ENCODE assay signal across 8 mouse cellular contexts in genomic region chr4:132532496-132532895, GRCm38 (mm10). TPM values are rescaled to one million over a fixed set of nuclear protein-coding genes. Genes with fewer than 3 reads are reported as not detected.
DNase-seq lines count a peak whose midpoint lies in the region; ATAC-seq and TF ChIP-seq lines count a peak whose summit lies in the region.

No protein-coding gene starts in this region.

- peak overlapping the region; percentile 65 for H3K4me2 ChIP-seq in embryonic facial prominence, embryonic 12.5 days (replicated peaks)
- peak overlapping the region; percentile 82 for H3K4me2 ChIP-seq in hindbrain, embryonic 12.5 days (replicated peaks)
- H3K4me2 ChIP-seq in stomach, embryonic 16.5 days (ENCODE audit: low read depth, low read length) = peak overlapping the region; percentile 80

- H3K4me3 ChIP-seq in megakaryocyte, embryonic 14.5 days (replicated peaks) = peak overlapping the region; percentile 96
- H3K4me3 ChIP-seq in embryonic facial prominence, embryonic 12.5 days = peak overlapping the region; percentile 74
- H3K4me3 ChIP-seq in hindbrain, embryonic 12.5 days = peak overlapping the region; percentile 74
- peak overlapping the region; percentile 68 for H3K4me3 ChIP-seq in liver, adult 2 months (ENCODE audit: insufficient read depth, low read depth, low read length)
- H3K4me3 ChIP-seq in stomach, embryonic 16.5 days (replicated peaks; ENCODE audit: low read length) = peak overlapping the region; percentile 83

- no peak for TF ChIP-seq CTCF in liver, adult 2 months (IDR thresholded peaks at IDR 0.05; ENCODE audit: low read depth, low read length)

- no peak for ATAC-seq in megakaryocyte, adult 5-6 weeks (ENCODE audit: poor library complexity, severe bottlenecking)
- no peak for ATAC-seq in embryonic facial prominence, embryonic 12.5 days (ENCODE audit: insufficient number of reproducible peaks, insufficient read depth, low FRiP score, low TSS enrichment)
- ATAC-seq in hindbrain, embryonic 12.5 days (ENCODE audit: low FRiP score) = no peak
- peak; percentile 41; the same call in 1 of the 2 replicates for ATAC-seq in stomach, embryonic 16.5 days (ENCODE audit: insufficient read depth, low FRiP score)

- H3K79me2 ChIP-seq in liver, adult 2 months (ENCODE audit: control insufficient read depth, insufficient read depth, low read length) = peaks cover 17% of the 10 kb centered on the region

- peaks cover 34% of the 10 kb centered on the region for H3K36me3 ChIP-seq in megakaryocyte, embryonic 14.5 days (replicated peaks; ENCODE audit: low read length)
- peaks cover 15% of the 10 kb centered on the region for H3K36me3 ChIP-seq in embryonic facial prominence, embryonic 12.5 days
- H3K36me3 ChIP-seq in hindbrain, embryonic 12.5 days = peaks cover 20% of the 10 kb centered on the region
- H3K36me3 ChIP-seq in liver, adult 2 months (ENCODE audit: control insufficient read depth, insufficient read depth, low read length) = peaks cover 3% of the 10 kb centered on the region; the same call in 1 of the 2 replicates
- H3K36me3 ChIP-seq in stomach, embryonic 16.5 days (ENCODE audit: control insufficient read depth, insufficient read depth, low read length) = peaks cover 10% of the 10 kb centered on the region; the same call in 1 of the 2 replicates

- no peak for DNase-seq in liver, adult 2 months (ENCODE audit: extremely low read depth, low read depth, low spot score)
- no peak for DNase-seq in cerebellum, postnatal 14 days
- DNase-seq in cerebellum, postnatal 4 days (ENCODE audit: low spot score in 2 of 2) = no peak

- WGBS in embryonic facial prominence, embryonic 12.5 days = 31% methylated on average over 5 of the region's 5 CpGs
- WGBS in hindbrain, embryonic 12.5 days = 36% methylated on average over 5 of the region's 5 CpGs
- WGBS in liver, adult 2 months = 18% methylated on average over 5 of the region's 5 CpGs
- WGBS in stomach, embryonic 16.5 days = 3% methylated on average over 5 of the region's 5 CpGs

- no peaks in the 10 kb centered on the region for H3K9me3 ChIP-seq in megakaryocyte, embryonic 14.5 days
- H3K9me3 ChIP-seq in embryonic facial prominence, embryonic 12.5 days = no peaks in the 10 kb centered on the region
- no peaks in the 10 kb centered on the region for H3K9me3 ChIP-seq in hindbrain, embryonic 12.5 days (replicated peaks)
- no peaks in the 10 kb centered on the region for H3K9me3 ChIP-seq in stomach, embryonic 16.5 days (replicated peaks; ENCODE audit: control insufficient read depth, low read length)

- H3K27me3 ChIP-seq in megakaryocyte, embryonic 14.5 days (replicated peaks) = no peaks in the 10 kb centered on the region
- H3K27me3 ChIP-seq in embryonic facial prominence, embryonic 12.5 days = no peaks in the 10 kb centered on the region
- H3K27me3 ChIP-seq in hindbrain, embryonic 12.5 days = no peaks in the 10 kb centered on the region
- H3K27me3 ChIP-seq in liver, adult 2 months (ENCODE audit: control insufficient read depth, insufficient read depth, low read length) = no peaks in the 10 kb centered on the region
- no peaks in the 10 kb centered on the region for H3K27me3 ChIP-seq in stomach, embryonic 16.5 days (ENCODE audit: control insufficient read depth, insufficient read depth, low read length)

- peak overlapping the region; percentile 89 for H3K9ac ChIP-seq in embryonic facial prominence, embryonic 12.5 days
- peak overlapping the region; percentile 86 for H3K9ac ChIP-seq in hindbrain, embryonic 12.5 days
- H3K9ac ChIP-seq in liver, adult 2 months (ENCODE audit: low read depth, low read length) = peak overlapping the region; percentile 65
- H3K9ac ChIP-seq in stomach, embryonic 16.5 days (ENCODE audit: low read length) = peak overlapping the region; percentile 86

- peaks cover 82% of the 10 kb centered on the region for H3K4me1 ChIP-seq in megakaryocyte, embryonic 14.5 days
- H3K4me1 ChIP-seq in embryonic facial prominence, embryonic 12.5 days = peaks cover 21% of the 10 kb centered on the region; the same call in 1 of the 2 replicates
- peaks cover 34% of the 10 kb centered on the region for H3K4me1 ChIP-seq in hindbrain, embryonic 12.5 days
- peaks cover 18% of the 10 kb centered on the region; the same call in 1 of the 2 replicates for H3K4me1 ChIP-seq in liver, adult 2 months (ENCODE audit: control insufficient read depth, insufficient read depth, low read length)
- H3K4me1 ChIP-seq in stomach, embryonic 16.5 days (ENCODE audit: control insufficient read depth, insufficient read depth, low read length) = peaks cover 29% of the 10 kb centered on the region

- TF ChIP-seq POLR2A in liver, adult 2 months (IDR thresholded peaks at IDR 0.05; ENCODE audit: extremely low read depth, insufficient read depth, low read length) = no peak

- H3K27ac ChIP-seq in embryonic facial prominence, embryonic 12.5 days = peak overlapping the region; percentile 94
- peak overlapping the region; percentile 95 for H3K27ac ChIP-seq in hindbrain, embryonic 12.5 days
- H3K27ac ChIP-seq in liver, adult 2 months (replicated peaks; ENCODE audit: insufficient read depth, low read depth, low read length) = peak overlapping the region; percentile 17; the same call in 1 of the 2 replicates
- H3K27ac ChIP-seq in stomach, embryonic 16.5 days (ENCODE audit: low read length) = peak overlapping the region; percentile 98

RNA-seq across cellular contexts. Expression of gene Atpif1, which starts 1.0 kb away (rescaled TPM):
- polyA plus RNA-seq in megakaryocyte, embryonic 14.5 days (2012; ENCODE audit: insufficient read depth, low replicate concordance) = 55.6 and 352 TPM in 2 replicates
- total RNA-seq in megakaryocyte, adult 5-6 weeks (2015) = 240 and 279 TPM in 2 replicates
- 502 and 628 TPM in 2 replicates for total RNA-seq in megakaryocyte, adult 5-6 weeks (2017)
- polyA plus RNA-seq in embryonic facial prominence, embryonic 12.5 days (2016; fragmentation: Nextera tagmentation; extraction: Ambion mirVana) = 1,152 and 1,208 TPM in 2 replicates
- polyA plus RNA-seq in hindbrain, embryonic 12.5 days (2016; fragmentation: Nextera tagmentation; extraction: Ambion mirVana) = 1,136 and 1,234 TPM in 2 replicates
- total RNA-seq in liver, adult 2 months (2014; rRNA removed) = 59.5 and 87.1 TPM in 2 replicates
- 25.9 and 26.2 TPM in 2 replicates for polyA plus RNA-seq in liver, adult 2 months (2012; rRNA removed)
- polyA plus RNA-seq in stomach, embryonic 16.5 days (2015; fragmentation: Nextera tagmentation; extraction: Ambion mirVana) = 1,031 and 1,078 TPM in 2 replicates

RNA-seq across cellular contexts. Expression of gene Dnajc8, which starts 2.9 kb away (rescaled TPM):
- 96.7 and 198 TPM in 2 replicates for polyA plus RNA-seq in megakaryocyte, embryonic 14.5 days (2012; ENCODE audit: insufficient read depth, low replicate concordance)
- 113 and 122 TPM in 2 replicates for total RNA-seq in megakaryocyte, adult 5-6 weeks (2015)
- 368 and 380 TPM in 2 replicates for total RNA-seq in megakaryocyte, adult 5-6 weeks (2017)
- polyA plus RNA-seq in embryonic facial prominence, embryonic 12.5 days (2016; fragmentation: Nextera tagmentation; extraction: Ambion mirVana) = 169 and 182 TPM in 2 replicates
- 159 and 164 TPM in 2 replicates for polyA plus RNA-seq in hindbrain, embryonic 12.5 days (2016; fragmentation: Nextera tagmentation; extraction: Ambion mirVana)
- 17.0 and 26.1 TPM in 2 replicates for total RNA-seq in liver, adult 2 months (2014; rRNA removed)
- polyA plus RNA-seq in liver, adult 2 months (2012; rRNA removed) = 9.7 and 10.4 TPM in 2 replicates
- 138 and 149 TPM in 2 replicates for polyA plus RNA-seq in stomach, embryonic 16.5 days (2015; fragmentation: Nextera tagmentation; extraction: Ambion mirVana)

RNA-seq across cellular contexts. Expression of gene Sesn2, which starts 22.2 kb away (rescaled TPM):
- polyA plus RNA-seq in megakaryocyte, embryonic 14.5 days (2012; ENCODE audit: insufficient read depth, low replicate concordance) = 23.7 and 27.2 TPM in 2 replicates
- total RNA-seq in megakaryocyte, adult 5-6 weeks (2015) = 7.4 TPM in 2 replicates
- total RNA-seq in megakaryocyte, adult 5-6 weeks (2017) = 5.2 and 5.6 TPM in 2 replicates
- polyA plus RNA-seq in embryonic facial prominence, embryonic 12.5 days (2016; fragmentation: Nextera tagmentation; extraction: Ambion mirVana) = 10.4 and 11.4 TPM in 2 replicates
- polyA plus RNA-seq in hindbrain, embryonic 12.5 days (2016; fragmentation: Nextera tagmentation; extraction: Ambion mirVana) = 11.1 and 12.1 TPM in 2 replicates
- total RNA-seq in liver, adult 2 months (2014; rRNA removed) = 2.7 and 3.6 TPM in 2 replicates
- 5.5 and 6.0 TPM in 2 replicates for polyA plus RNA-seq in liver, adult 2 months (2012; rRNA removed)
- polyA plus RNA-seq in stomach, embryonic 16.5 days (2015; fragmentation: Nextera tagmentation; extraction: Ambion mirVana) = 12.4 and 13.7 TPM in 2 replicates

RNA-seq across cellular contexts. Expression of gene Ptafr, which starts 31.4 kb away (rescaled TPM):
- polyA plus RNA-seq in megakaryocyte, embryonic 14.5 days (2012; ENCODE audit: insufficient read depth, low replicate concordance) = 3.1 TPM in 1 of 2 replicates, not detected in the other
- 19.6 and 20.6 TPM in 2 replicates for total RNA-seq in megakaryocyte, adult 5-6 weeks (2015)
- 38.9 and 40.8 TPM in 2 replicates for total RNA-seq in megakaryocyte, adult 5-6 weeks (2017)
- polyA plus RNA-seq in embryonic facial prominence, embryonic 12.5 days (2016; fragmentation: Nextera tagmentation; extraction: Ambion mirVana) = 0.59 and 0.64 TPM in 2 replicates
- 0.34 and 0.76 TPM in 2 replicates for polyA plus RNA-seq in hindbrain, embryonic 12.5 days (2016; fragmentation: Nextera tagmentation; extraction: Ambion mirVana)
- total RNA-seq in liver, adult 2 months (2014; rRNA removed) = 1.0 and 1.3 TPM in 2 replicates
- polyA plus RNA-seq in liver, adult 2 months (2012; rRNA removed) = 0.73 and 1.0 TPM in 2 replicates
- 1.0 and 1.2 TPM in 2 replicates for polyA plus RNA-seq in stomach, embryonic 16.5 days (2015; fragmentation: Nextera tagmentation; extraction: Ambion mirVana)

Comparison
In these comparisons a context has a peak if more than half of its experiments do, and no peak if none do; other contexts are left out.
1. H3K27ac ChIP-seq: peak in every context shown above with its lines; median percentile 98 in stomach, embryonic 16.5 days; 95 in hindbrain, embryonic 12.5 days; 94 in embryonic facial prominence, embryonic 12.5 days; 17 in liver, adult 2 months.